Mouse (Mus musculus) layer of hippocampus, adult 2 months (tissue): ENCODE data around the gene Olfr1371. TPM values are rescaled to one million over a fixed set of nuclear protein-coding genes. Genes with fewer than 3 reads are reported as not detected.
A peak's percentile ranks its signal among the peaks of the same experiment; 100 is the strongest.
"Not testable (repeated sequence)": the region's sequence is repeated elsewhere in the genome, so short reads cannot be mapped to it uniquely, and the experiment has no call there.

Source experiments
- DNase-seq, 2 experiments: peaks; one replicate each; pipeline ENCODE4 v3.0.0; 2022; ENCODE audit warnings: low spot score in 2 of 2
- H3K27ac ChIP-seq: fragments of 200-600 bp; 2 replicates; pipeline ENCODE4 v1.8.1; 2022
- H3K4me3 ChIP-seq: fragments of 200-600 bp; 2 replicates; pipeline ENCODE4 v1.8.1; 2022; ENCODE audit warnings: mild to moderate bottlenecking
- CTCF ChIP-seq: fragments of 200-600 bp; conservative IDR thresholded peaks from 2 replicates; pipeline ENCODE4 v1.8.1; 2022; ENCODE audit warnings: antibody characterized with exemption, mild to moderate bottlenecking, moderate library complexity
- total RNA-seq, 2 experiments: library from RNA; stranded (reverse); gene quantifications; 2 replicates each; pipeline ENCODE4 v1.2.3; 2021

The Olfr1371 gene
- total RNA-seq, 2 experiments from 2014 or later: not detected

- not testable (repeated sequence) for H3K27ac ChIP-seq, DNase-seq, H3K4me3 ChIP-seq
- peak; percentile 36 for TF ChIP-seq CTCF
These were observed 33.9 kb downstream of the Olfr1371 start for GRCm38 (mm10) chr11:52179897-52180296.

- H3K4me3 ChIP-seq: peak overlapping the region; percentile 41; the same call in 1 of the 2 replicates
- no peak overlapping the region for H3K27ac ChIP-seq
- TF ChIP-seq CTCF: no peak
These were observed 45.3 kb downstream of the Olfr1371 start for GRCm38 (mm10) chr11:52168461-52168860.

GRCm38 (mm10) chr11:52167901-52168302 lies 45.9 kb downstream of the Olfr1371 start:
- DNase-seq, H3K27ac ChIP-seq: not testable (repeated sequence)
- H3K4me3 ChIP-seq: peak overlapping the region; percentile 43

More at GRCm38 (mm10) chr11:52168461-52168860, 45.3 kb downstream of the Olfr1371 start:
- DNase-seq: no peak

- no peak overlapping the region for H3K4me3 ChIP-seq
- H3K27ac ChIP-seq: no peak overlapping the region
- no peak for DNase-seq
- peak; percentile 23 for TF ChIP-seq CTCF
These were observed 46.7 kb downstream of the Olfr1371 start for GRCm38 (mm10) chr11:52167126-52167525.

- H3K27ac ChIP-seq: no peak overlapping the region
- no peak overlapping the region for H3K4me3 ChIP-seq
- no peak for TF ChIP-seq CTCF
- no peak for DNase-seq
These were observed 49.9 kb downstream of the Olfr1371 start for GRCm38 (mm10) chr11:52163926-52164325.

Other genes with a start within 250 kb of the Olfr1371 start
- gene Cdkn2aipnl, start 246.3 kb downstream of the Olfr1371 start, total RNA-seq: 10 to 100 TPM; 34.2 to 37.6 TPM
- 100 to 1,000 TPM; 182 to 191 TPM for gene Ube2b, start 213.2 kb downstream of the Olfr1371 start, total RNA-seq
- 10 to 100 TPM; 13.6 to 13.7 TPM for gene Cdkl3, start 209.8 kb downstream of the Olfr1371 start, total RNA-seq
- 100 to 1,000 TPM; 110 to 112 TPM for gene Ppp2ca, start 115.3 kb downstream of the Olfr1371 start, total RNA-seq
- not detected for gene Olfr1373, start 68.5 kb downstream of the Olfr1371 start, total RNA-seq
- gene Skp1a, start 18.0 kb upstream of the Olfr1371 start, total RNA-seq: 100 to 1,000 TPM; 456 to 474 TPM
- 1 to 10 TPM; 2.9 TPM for gene Tcf7, start 69.0 kb upstream of the Olfr1371 start, total RNA-seq
- gene Vdac1, start 146.9 kb upstream of the Olfr1371 start, total RNA-seq: 100 to 1,000 TPM; 513 to 524 TPM
- 10 to 100 TPM; 61.3 to 65.5 TPM for gene 9530068E07Rik, start 182.4 kb upstream of the Olfr1371 start, total RNA-seq